Mouse (Mus musculus) neural tube, embryonic 10.5 days (tissue): ENCODE results near the gene Rpap1.

ENCODE experiments used
- DNase-seq: peaks from one replicate; pipeline ENCODE4 v3.0.0-alpha.2; 2017; ENCODE audit warnings: low spot score; ENCODE audit errors: extremely low spot score

Gene Rpap1

DNA sequence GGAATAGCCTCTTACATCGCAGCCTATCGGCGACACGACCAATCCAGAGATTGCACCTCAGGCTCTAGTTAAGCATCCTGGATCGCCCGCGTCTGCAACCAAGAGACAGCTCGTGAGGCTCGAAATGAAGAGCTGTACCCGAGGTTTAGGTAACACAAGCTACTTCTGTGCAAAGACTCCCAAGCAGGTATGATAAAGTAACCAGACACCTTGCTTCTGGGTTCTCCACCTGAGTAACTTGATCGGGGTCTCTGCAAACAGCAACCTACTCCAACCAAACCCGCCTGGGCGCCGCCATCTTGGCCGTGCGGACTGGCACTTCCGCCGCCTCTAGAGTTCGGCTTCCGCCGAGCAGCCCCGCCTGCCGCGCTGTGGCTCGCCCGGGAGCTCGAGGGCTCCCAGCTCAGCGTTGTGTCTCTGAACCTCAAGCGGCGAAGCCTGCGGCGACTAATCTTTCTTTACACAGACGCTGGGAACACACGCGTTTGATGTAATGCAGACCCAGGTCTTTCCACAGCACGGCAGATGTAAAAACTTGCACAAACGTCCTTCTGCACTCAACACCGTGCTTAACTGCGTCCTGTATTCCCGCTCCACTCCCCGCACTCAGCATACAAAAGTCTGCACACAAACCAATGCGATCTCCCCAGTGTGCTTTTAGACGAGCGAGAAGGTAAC is at the start of gene Rpap1:
Gene Rpap1 (minus strand): TSS at position 332 of the 678 bp plus-strand sequence.
- DNase-seq, result peak; percentile 91

GRCm38 (mm10) chr2:119834231-119834630 is 46.9 kb upstream of the Rpap1 start:
- DNase-seq, result no peak

- no peak for DNase-seq
Observed at GRCm38 (mm10) chr2:119830579-119830978, 43.2 kb upstream of the Rpap1 start.

DNA sequence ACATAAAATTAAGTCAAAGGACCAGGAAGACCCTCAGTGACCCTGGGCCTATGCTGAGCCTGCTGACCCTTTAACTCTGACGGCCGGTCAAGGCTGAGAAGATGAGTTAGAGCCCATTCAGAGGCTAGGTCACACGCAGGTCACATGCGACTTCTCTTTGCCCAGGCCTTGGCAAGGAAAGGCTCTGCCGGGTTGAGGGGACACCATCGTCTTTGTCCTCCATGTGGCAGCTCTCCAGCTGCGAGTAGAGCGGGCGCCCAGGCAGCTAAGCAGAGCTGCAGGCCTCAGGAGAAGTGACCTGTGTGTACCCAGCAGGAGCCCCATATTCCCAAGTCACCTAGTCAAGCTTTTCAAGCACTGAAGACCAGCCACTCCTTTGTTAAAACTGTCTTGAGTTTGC is 33.8 kb upstream of the Rpap1 start:
- no peak for DNase-seq

GRCm38 (mm10) chr2:119818668-119819272 is 31.4 kb upstream of the Rpap1 start:
- no peak for DNase-seq

- DNase-seq, result no peak
Observed at GRCm38 (mm10) chr2:119817047-119817446, 29.7 kb upstream of the Rpap1 start.

GRCm38 (mm10) chr2:119816611-119817010 is 29.3 kb upstream of the Rpap1 start:
- no peak for DNase-seq

- no peak for DNase-seq
Observed at GRCm38 (mm10) chr2:119814376-119814933, 27.1 kb upstream of the Rpap1 start.

DNA sequence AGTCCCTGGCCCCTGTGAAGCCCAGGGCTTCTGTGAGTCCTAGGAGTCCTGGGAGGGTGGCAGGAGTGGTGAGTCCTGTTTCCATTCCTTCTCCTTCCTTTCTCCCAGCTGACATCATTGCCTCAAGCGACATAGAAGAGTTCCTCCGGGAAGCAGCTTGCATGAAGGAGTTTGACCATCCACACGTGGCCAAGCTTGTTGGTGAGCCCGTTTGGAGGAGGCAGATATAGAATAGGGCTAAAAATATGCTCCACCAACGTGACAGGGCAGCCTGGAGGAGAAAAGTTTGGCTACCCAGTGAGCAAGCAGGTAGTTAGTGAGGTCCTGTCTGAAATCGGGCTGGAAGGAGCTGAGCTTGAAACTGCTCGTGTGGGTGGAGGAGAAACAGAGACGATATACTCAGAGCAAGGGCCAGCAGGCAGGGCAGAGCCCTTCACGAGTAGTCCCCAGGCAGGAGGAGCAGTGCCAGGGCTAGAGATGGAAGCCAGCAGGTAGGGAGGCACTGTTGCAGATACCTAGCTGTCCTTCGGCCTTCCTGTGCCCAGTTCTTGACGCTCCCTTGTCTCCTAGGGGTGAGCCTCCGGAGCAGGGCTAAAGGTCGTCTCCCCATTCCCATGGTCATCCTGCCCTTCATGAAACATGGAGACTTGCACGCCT is 24.3 kb upstream of the Rpap1 start:
- DNase-seq, result no peak

GRCm38 (mm10) chr2:119810890-119811289 is 23.6 kb upstream of the Rpap1 start:
- DNase-seq, result no peak

DNA sequence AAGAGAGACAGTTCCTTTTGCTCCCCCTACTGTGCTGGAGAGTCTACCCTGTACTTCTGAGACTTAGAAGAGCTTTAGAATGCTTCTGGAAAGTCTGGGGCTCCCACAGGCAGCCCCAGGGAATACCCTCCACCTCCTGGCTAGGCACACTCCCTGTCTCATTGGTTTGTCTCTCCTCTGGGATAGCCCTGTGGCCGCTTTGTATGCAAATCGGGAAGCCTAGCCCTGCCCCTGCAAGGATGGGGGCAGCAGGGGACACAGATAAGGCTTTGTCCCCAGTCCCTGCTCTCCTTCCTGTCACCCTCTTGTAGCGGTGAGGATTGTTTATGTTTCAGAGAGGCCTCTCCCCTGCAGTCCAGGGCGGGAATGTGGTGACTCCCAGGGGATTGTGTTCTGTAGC is 21.5 kb upstream of the Rpap1 start:
- DNase-seq, result no peak

DNA sequence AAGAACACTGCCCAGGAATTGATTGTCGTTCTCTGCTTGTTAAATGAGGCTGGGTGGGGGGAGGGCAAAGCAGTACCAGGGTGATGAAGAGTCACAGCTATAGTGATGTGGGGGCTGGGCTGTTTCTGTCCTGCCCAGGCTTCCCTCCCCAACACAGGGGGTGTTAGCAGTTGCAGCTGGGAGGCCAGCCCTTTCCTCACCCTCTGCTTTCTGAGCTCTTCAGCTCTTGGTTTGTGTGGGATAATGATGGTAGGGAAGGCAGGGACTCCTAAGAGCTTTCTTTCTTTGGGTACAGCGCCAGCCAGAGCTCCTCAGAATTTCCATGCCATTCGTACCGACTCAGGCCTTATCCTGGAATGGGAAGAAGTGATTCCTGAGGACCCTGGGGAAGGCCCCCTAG is 21.1 kb upstream of the Rpap1 start:
- no peak for DNase-seq

GRCm38 (mm10) chr2:119805536-119805935 is 18.2 kb upstream of the Rpap1 start:
- no peak for DNase-seq

GRCm38 (mm10) chr2:119804776-119805175 is 17.4 kb upstream of the Rpap1 start:
- no peak for DNase-seq

- DNase-seq, result no peak
Observed at GRCm38 (mm10) chr2:119804275-119804628, 16.9 kb upstream of the Rpap1 start.

DNA sequence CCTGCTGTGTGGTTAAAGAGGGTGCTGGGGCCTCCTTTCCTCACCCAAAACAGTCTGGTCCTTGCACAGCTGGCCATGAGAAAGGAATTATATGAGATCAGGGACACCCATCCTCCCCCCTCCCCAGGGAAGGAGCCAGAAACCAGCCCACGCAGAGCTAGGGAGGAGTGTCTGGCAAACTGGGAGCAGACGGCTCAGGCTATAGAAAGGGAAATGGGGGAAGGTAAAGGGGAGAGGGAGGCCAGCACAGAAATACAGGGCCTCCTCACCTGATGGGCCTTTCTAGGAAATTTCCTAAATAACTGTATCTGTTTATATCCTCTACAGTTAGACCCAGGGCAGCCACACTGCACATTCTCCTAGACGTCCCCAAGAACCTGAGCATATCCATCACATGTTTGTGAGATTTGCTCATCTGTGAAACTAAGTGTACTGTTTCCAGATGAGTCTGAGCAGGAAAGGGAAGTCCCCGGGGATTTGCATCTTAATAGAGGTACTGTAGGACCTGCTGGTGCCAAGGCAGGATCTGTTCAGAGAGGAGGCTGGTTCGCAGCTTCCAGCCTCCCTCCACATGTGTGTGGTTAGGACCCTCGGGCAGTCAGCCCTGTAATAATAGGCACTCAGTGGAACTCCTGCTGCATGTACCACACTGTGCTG is 16.4 kb upstream of the Rpap1 start:
- no peak for DNase-seq

GRCm38 (mm10) chr2:119802767-119803617 is 15.7 kb upstream of the Rpap1 start:
- peak; percentile 44 for DNase-seq

GRCm38 (mm10) chr2:119800876-119801846 is 13.8 kb upstream of the Rpap1 start:
- no peak for DNase-seq

DNA sequence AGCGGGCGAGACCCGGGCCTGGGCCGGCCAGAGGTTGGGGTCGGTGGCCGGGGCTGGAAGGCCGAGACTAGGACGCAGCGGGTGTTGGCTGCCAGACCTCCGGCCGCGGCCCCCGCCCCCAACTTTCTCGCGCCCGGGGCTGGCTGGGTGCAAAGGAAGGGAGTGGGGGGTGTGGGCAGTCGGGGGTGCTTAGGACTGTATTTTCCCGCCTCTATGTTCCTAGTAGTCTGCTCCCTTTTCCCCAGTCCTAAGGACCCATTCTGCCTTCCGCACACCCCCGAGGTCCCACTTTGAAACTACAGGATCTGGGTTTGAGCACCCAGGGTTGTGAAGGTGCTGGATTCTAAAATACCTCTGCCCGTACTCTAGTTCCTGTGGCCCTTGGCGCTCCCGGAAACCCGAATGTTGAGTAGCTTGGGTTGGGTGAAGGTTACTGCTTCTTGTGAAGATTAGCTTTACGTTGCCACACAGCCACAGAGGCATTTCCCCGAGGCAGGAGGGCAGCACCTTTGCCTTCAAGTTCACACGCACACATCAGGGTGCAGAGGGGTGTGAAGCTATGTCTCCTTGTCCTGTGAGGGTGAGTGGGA is 12.7 kb upstream of the Rpap1 start:
- no peak for DNase-seq
